Mouse (Mus musculus): ENCODE data around the gene Olfr410.

Olfr410 gene

GRCm38 (mm10) chr11:74337931-74338330 lies at the start of gene Olfr410:
Olfr410 (minus strand) TSS chr11:74338031.
- no peak for DNase-seq (ENCODE audit: low spot score)

GRCm38 (mm10) chr11:74387203-74387602 lies 49.4 kb upstream of the Olfr410 start:
- no peak for DNase-seq (ENCODE audit: low spot score)

- no peak for DNase-seq (ENCODE audit: low spot score)
Observed at GRCm38 (mm10) chr11:74385674-74386073, 47.8 kb upstream of the Olfr410 start.

- DNase-seq (ENCODE audit: low spot score): no peak
Observed at GRCm38 (mm10) chr11:74379166-74379873, 41.5 kb upstream of the Olfr410 start.

- no peak for DNase-seq (ENCODE audit: low spot score)
Observed at GRCm38 (mm10) chr11:74376847-74377246, 39.0 kb upstream of the Olfr410 start.

- DNase-seq (ENCODE audit: low spot score): peak; percentile 45
Observed at GRCm38 (mm10) chr11:74371393-74372100, 33.7 kb upstream of the Olfr410 start.

- DNase-seq (ENCODE audit: low spot score): no peak
Observed at GRCm38 (mm10) chr11:74361769-74362168, 23.9 kb upstream of the Olfr410 start, which contains the start of gene Olfr412. Olfr412 (plus strand) TSS chr11:74362069.

GRCm38 (mm10) chr11:74352550-74352949 lies 14.7 kb upstream of the Olfr410 start, which contains the start of gene Olfr411:
Olfr411 (minus strand) TSS chr11:74352650.
- DNase-seq (ENCODE audit: low spot score): no peak

GRCm38 (mm10) chr11:74328781-74329180 lies 9.1 kb downstream of the Olfr410 start:
- no peak for DNase-seq (ENCODE audit: low spot score)

- no peak for DNase-seq (ENCODE audit: low spot score)
Observed at GRCm38 (mm10) chr11:74326044-74326443, 11.8 kb downstream of the Olfr410 start.

GRCm38 (mm10) chr11:74287256-74287655 lies 50.6 kb downstream of the Olfr410 start:
- DNase-seq (ENCODE audit: low spot score): no peak

GRCm38 (mm10) chr11:74283436-74283835 lies 54.4 kb downstream of the Olfr410 start, which contains the start of gene Olfr59:
Olfr59 (plus strand) TSS chr11:74283736.
- no peak for DNase-seq (ENCODE audit: low spot score)

Data from spleen, adult 12 weeks (tissue).